Mouse (Mus musculus): ENCODE data around the gene H6pd.

The H6pd gene

GRCm38 (mm10) chr4:149999931-150000555, 8.8 kb downstream of the H6pd start:
- no peak for DNase-seq (ENCODE audit: low read depth in 1 of 2, low spot score in 2 of 2)

- DNase-seq (ENCODE audit: low read depth in 1 of 2, low spot score in 2 of 2) = no peak
Measured at GRCm38 (mm10) chr4:149999510-149999900, 9.3 kb downstream of the H6pd start.

- DNase-seq (ENCODE audit: low read depth in 1 of 2, low spot score in 2 of 2) = no peak
Measured at GRCm38 (mm10) chr4:149998786-149999509, 9.9 kb downstream of the H6pd start.

GRCm38 (mm10) chr4:149997999-149998398, 10.8 kb downstream of the H6pd start:
- DNase-seq (ENCODE audit: low read depth in 1 of 2, low spot score in 2 of 2) = no peak

- DNase-seq (ENCODE audit: low read depth in 1 of 2, low spot score in 2 of 2) = no peak
Measured at GRCm38 (mm10) chr4:149996440-149996839, 12.4 kb downstream of the H6pd start.

GRCm38 (mm10) chr4:149995911-149996310, 12.9 kb downstream of the H6pd start:
- no peak for DNase-seq (ENCODE audit: low read depth in 1 of 2, low spot score in 2 of 2)

GRCm38 (mm10) chr4:149994218-149994617, 14.6 kb downstream of the H6pd start:
- DNase-seq (ENCODE audit: low read depth in 1 of 2, low spot score in 2 of 2) = no peak

- DNase-seq (ENCODE audit: low read depth in 1 of 2, low spot score in 2 of 2) = no peak
Measured at GRCm38 (mm10) chr4:149992670-149993032, 16.2 kb downstream of the H6pd start.

GRCm38 (mm10) chr4:149991755-149992669, 16.8 kb downstream of the H6pd start:
- DNase-seq (ENCODE audit: low read depth in 1 of 2, low spot score in 2 of 2) = no peak

GRCm38 (mm10) chr4:149990954-149991633, 17.7 kb downstream of the H6pd start:
- no peak for DNase-seq (ENCODE audit: low read depth in 1 of 2, low spot score in 2 of 2)

GRCm38 (mm10) chr4:149990212-149990953, 18.4 kb downstream of the H6pd start:
- no peak for DNase-seq (ENCODE audit: low read depth in 1 of 2, low spot score in 2 of 2)

- DNase-seq (ENCODE audit: low read depth in 1 of 2, low spot score in 2 of 2) = peak; percentile 33 to 71
Measured at GRCm38 (mm10) chr4:149988931-149989556, 19.8 kb downstream of the H6pd start.

- DNase-seq (ENCODE audit: low read depth in 1 of 2, low spot score in 2 of 2) = no peak
Measured at GRCm38 (mm10) chr4:149988301-149988700, 20.5 kb downstream of the H6pd start.

GRCm38 (mm10) chr4:149986671-149987417, 22.0 kb downstream of the H6pd start:
- no peak for DNase-seq (ENCODE audit: low read depth in 1 of 2, low spot score in 2 of 2)

GRCm38 (mm10) chr4:149983921-149984645, 24.7 kb downstream of the H6pd start:
- no peak for DNase-seq (ENCODE audit: low read depth in 1 of 2, low spot score in 2 of 2)

- no peak for DNase-seq (ENCODE audit: low read depth in 1 of 2, low spot score in 2 of 2)
Measured at GRCm38 (mm10) chr4:149982154-149982553, 26.7 kb downstream of the H6pd start.

- peak; percentile 22 to 47 for DNase-seq (ENCODE audit: low read depth in 1 of 2, low spot score in 2 of 2)
Measured at GRCm38 (mm10) chr4:149979819-149980308, 29.0 kb downstream of the H6pd start.

GRCm38 (mm10) chr4:149978820-149979219, 30.0 kb downstream of the H6pd start:
- no peak for DNase-seq (ENCODE audit: low read depth in 1 of 2, low spot score in 2 of 2)

Data from monocyte, adult 2 months (primary cell).